Mouse (Mus musculus) T-helper 1 cell (primary cell): ENCODE measurements around the gene Galntl5.
"Not testable (repeated sequence)": the region's sequence is repeated elsewhere in the genome, so short reads cannot be mapped to it uniquely, and the experiment has no call there.

Experiments used
- in situ Hi-C: fragments of 300-600 bp; cut with MboI, MseI; formaldehyde crosslinking; loops from one replicate; pipeline ENCODE4 v1.15.1; 2025; ENCODE audit warnings: high pct_unique_total_duplicates

The Galntl5 gene

GRCm38 (mm10) chr5:25190521-25190920 lies 9.3 kb downstream of the Galntl5 start:
- in situ Hi-C loops: no loop called here

GRCm38 (mm10) chr5:25211872-25212271 lies 30.6 kb downstream of the Galntl5 start:
- in situ Hi-C loops: no loop called here

GRCm38 (mm10) chr5:25213216-25213615 lies 32.0 kb downstream of the Galntl5 start:
- in situ Hi-C loops: not testable (repeated sequence)

GRCm38 (mm10) chr5:25215006-25215405 lies 33.7 kb downstream of the Galntl5 start:
- in situ Hi-C loops: no loop called here

GRCm38 (mm10) chr5:25221604-25222003 lies 40.3 kb downstream of the Galntl5 start, which contains the start of gene Galnt11:
TSS of gene Galnt11 (plus strand) at chr5:25221904.
- in situ Hi-C loops: no loop called here

- in situ Hi-C loops: no loop called here
Measured at GRCm38 (mm10) chr5:25222752-25223702, 41.8 kb downstream of the Galntl5 start, which contains the start of gene E130116L18Rik. TSS of gene E130116L18Rik (minus strand) at chr5:25223153.

GRCm38 (mm10) chr5:25224377-25224776 lies 43.1 kb downstream of the Galntl5 start:
- in situ Hi-C loops: not testable (repeated sequence)

GRCm38 (mm10) chr5:25243101-25243500 lies 61.8 kb downstream of the Galntl5 start:
- in situ Hi-C loops: no loop called here

GRCm38 (mm10) chr5:25245806-25246472 lies 64.7 kb downstream of the Galntl5 start:
- in situ Hi-C loops: no loop called here

GRCm38 (mm10) chr5:25246473-25246865 lies 65.2 kb downstream of the Galntl5 start:
- in situ Hi-C loops: no loop called here

GRCm38 (mm10) chr5:25247036-25247435 lies 65.8 kb downstream of the Galntl5 start:
- in situ Hi-C loops: no loop called here

- in situ Hi-C loops: no loop called here
Measured at GRCm38 (mm10) chr5:25252423-25252822, 71.2 kb downstream of the Galntl5 start.

- in situ Hi-C loops: no loop called here
Measured at GRCm38 (mm10) chr5:25252825-25253544, 71.7 kb downstream of the Galntl5 start.

- in situ Hi-C loops: no loop called here
Measured at GRCm38 (mm10) chr5:25254491-25254890, 73.2 kb downstream of the Galntl5 start.

GRCm38 (mm10) chr5:25256686-25257085 lies 75.4 kb downstream of the Galntl5 start:
- in situ Hi-C loops: no loop called here

GRCm38 (mm10) chr5:25261452-25261851 lies 80.2 kb downstream of the Galntl5 start:
- in situ Hi-C loops: loop anchor here (10.0 kb wide), 1 partner anchor 57 kb away; no protein-coding TSS in a partner anchor

- in situ Hi-C loops: loop anchor here (10.0 kb wide), 1 partner anchor 57 kb away; no protein-coding TSS in a partner anchor
Measured at GRCm38 (mm10) chr5:25262266-25262665, 81.0 kb downstream of the Galntl5 start.

- in situ Hi-C loops: loop anchor here (10.0 kb wide), 1 partner anchor 64 kb away; no protein-coding TSS in a partner anchor
Measured at GRCm38 (mm10) chr5:25268258-25268888, 87.1 kb downstream of the Galntl5 start.
